Mouse (Mus musculus) sigmoid colon, adult 10 weeks (tissue): ENCODE results near the gene Nphp1. TPM values are rescaled to one million over a fixed set of nuclear protein-coding genes. Genes with fewer than 3 reads are reported as not detected.

Experiments used
- polyA plus RNA-seq: library from polyadenylated mRNA; stranded (reverse); fragments of 350-450 nt; fragmentation: Illumina TruSeq; extraction: RNeasy Lipid Tissue Mini Kit (QIAGEN cat#74804); gene quantifications from one replicate; pipeline ENCODE4 v1.2.3, GENCODE M21; 2014; ENCODE audit warnings: low read depth, low replicate concordance

Gene Nphp1
- polyA plus RNA-seq = 2.9 TPM

DNA sequence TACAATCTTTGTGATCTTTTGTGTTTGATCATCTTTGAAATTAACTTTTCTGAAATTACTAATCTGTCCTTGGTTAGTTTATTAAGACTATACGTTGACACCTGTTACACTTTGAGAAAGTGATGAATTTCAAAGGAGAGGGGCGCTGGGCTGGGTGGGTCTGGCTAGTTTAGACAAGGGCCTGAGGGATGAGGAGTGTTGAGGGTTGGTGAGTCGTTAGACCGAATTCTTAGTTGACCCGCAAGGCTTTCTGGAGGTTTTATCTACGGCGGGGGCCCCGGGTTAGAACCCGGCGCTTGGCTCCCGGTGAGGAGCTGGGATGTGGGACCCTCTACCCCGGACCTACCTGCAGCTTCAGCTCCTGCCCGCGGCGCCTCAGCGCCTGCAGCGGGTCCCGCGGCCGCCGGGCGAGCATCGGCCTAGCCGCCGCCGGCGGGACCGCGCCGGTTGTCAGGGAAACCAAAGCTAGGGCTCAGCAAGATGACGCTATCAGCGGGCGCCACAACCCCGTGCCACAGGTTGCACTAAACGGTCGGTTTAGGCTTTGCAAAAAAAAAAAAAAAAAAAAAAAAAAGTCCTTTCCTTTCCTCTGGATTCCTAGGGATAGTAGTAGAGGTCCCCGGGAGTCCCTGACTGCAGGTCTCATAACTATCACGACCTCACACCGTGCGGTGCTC lies at the start of gene Nphp1:
Nphp1 (minus strand) TSS at position 458 of the 677 bp plus-strand sequence.

GRCm38 (mm10) chr2:127831401-127832102 lies 42.9 kb upstream of the Nphp1 start, which contains the start of gene Bub1:
Bub1 (minus strand) TSS chr2:127831865.

DNA sequence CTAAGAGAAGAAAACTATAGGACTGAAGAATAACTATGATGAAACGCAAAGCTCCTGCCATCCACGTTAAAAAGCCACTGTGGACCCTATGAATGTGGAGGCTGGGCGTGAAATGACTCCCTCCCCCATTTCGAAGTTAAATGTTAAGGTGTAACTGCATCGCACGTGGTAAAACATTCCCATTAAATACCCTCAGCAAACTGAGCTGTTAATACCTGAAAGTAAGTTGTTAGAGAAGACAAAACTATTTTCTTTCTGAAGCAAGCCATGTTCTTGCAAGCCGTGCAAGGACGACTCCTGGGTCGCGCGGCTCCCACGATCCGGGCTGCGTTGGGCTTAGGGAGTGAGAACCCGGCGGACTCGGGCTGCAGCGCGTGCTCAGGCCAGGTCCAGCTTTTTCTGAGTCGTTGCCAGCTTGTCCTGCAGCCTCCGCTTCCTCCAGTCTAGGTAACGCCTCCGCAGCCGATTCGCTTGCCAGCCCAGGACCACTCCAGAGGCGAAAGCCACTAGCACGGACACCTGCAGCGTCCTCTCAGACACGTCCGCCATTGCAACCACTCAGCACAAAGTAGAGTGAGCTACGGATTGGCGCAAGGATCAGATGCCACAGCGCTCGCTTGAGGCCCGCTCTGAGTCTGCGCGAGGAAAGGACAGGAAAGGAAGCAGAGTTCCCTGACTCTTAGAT lies 3.4 kb upstream of the Nphp1 start, which contains the start of gene Mtln:
Mtln (minus strand) TSS at position 570 of the 685 bp plus-strand sequence.

DNA sequence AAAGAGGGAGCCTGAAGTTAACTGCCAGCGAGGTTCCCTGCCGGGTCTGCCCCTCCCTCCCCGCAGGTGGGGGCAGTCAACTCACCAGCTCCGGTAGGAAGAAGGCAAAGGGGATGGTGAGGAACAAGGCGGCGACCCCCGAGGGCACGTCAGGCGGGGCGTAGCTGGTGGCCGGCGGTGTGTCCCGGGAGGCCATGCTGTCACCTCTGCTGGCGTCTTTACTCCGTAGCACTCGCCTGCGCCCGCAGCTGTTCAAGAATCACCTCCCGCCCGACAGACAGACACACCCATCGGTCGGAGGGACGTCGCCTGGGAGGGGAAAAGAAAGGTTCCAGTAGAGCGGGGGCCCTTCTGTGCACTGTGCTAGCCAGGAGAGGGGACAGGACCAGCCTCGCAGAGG lies 59.0 kb downstream of the Nphp1 start, which contains the start of gene Mall:
Mall (minus strand) TSS at position 262 of the 400 bp plus-strand sequence.

Other genes starting within 250 kb of the Nphp1 start
- not detected for gene Prom2, start 247.4 kb downstream of the Nphp1 start, polyA plus RNA-seq
- gene Zfp661, start 201.8 kb downstream of the Nphp1 start, polyA plus RNA-seq = 5.2 TPM
- 18.4 TPM for gene Mrps5, start 201.7 kb downstream of the Nphp1 start, polyA plus RNA-seq
- gene Mal, start 132.2 kb downstream of the Nphp1 start, polyA plus RNA-seq = 24.4 TPM
- 38.7 TPM for gene Mall, start 59.0 kb downstream of the Nphp1 start, polyA plus RNA-seq
- gene Mtln, start 3.6 kb upstream of the Nphp1 start, polyA plus RNA-seq = 34.5 TPM
- gene Bub1, start 43.0 kb upstream of the Nphp1 start, polyA plus RNA-seq = 24.1 TPM
- gene Acoxl, start 50.0 kb upstream of the Nphp1 start, polyA plus RNA-seq = not detected